Mouse (Mus musculus) 416B (cell line): ENCODE measurements around the gene Fam149a.
"Not testable (repeated sequence)": the region's sequence is repeated elsewhere in the genome, so short reads cannot be mapped to it uniquely, and the experiment has no call there.

Source experiments
- DNase-seq: peaks from one replicate; pipeline ENCODE4 v3.0.0; 2011; ENCODE audit warnings: low read depth

The Fam149a gene

DNA sequence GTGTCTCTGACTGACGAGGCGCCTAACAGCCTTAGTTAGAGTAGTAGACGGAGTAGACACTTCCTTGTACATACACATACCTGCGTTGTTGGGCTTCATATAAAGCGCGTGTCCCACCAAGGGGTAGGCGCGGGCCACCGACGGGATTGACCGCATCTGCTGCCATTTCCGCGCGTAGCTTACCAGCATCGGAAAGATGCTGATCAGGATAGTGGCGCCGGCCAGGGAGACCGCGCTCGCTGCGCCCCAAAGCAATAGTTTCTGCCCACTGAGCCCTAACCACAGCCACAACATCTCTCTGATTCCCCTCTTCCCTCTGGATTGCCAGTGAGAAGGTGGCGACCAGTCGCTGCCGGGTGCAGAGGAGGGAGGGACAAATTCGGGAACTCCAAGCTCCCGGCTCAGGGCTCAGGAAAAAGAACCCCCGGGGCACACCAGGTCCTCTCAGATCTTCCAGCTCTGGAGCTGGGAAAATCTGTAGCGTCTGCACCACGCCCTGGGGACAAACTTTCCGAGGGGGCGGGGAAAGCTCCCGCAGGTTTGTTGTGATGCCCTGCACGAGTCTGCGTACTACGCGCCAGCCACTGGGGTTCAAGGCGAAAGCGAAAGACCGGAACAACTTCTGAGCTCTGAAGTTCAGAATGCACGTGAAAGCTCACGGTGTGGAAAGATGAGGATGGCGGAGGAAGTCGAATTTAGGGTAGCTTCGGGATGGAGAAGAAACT lies 49.2 kb downstream of the Fam149a start, which contains the start of gene Cyp4v3:
Cyp4v3 (minus strand) TSS at position 532 of the 725 bp plus-strand sequence.
- no peak for DNase-seq

DNA sequence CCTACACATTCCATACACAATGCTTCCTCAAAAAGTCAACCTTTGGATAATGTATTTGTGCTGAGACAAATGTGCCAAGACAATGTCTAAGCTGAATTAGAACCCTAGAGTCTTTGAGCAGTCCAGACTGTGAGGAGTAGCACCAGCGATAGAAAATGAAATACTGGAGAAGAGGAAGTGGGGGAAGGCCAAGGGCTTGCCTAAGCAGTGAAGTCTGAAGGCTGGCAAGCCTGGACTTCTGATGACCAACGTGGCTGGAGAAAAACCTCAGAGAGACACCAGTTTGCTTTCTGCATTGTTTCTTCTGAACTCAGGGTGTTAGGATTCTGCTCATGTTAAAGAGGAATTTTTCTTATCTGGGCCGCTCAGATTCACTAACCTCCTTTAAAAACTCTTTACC lies 51.2 kb downstream of the Fam149a start:
- no peak for DNase-seq

DNA sequence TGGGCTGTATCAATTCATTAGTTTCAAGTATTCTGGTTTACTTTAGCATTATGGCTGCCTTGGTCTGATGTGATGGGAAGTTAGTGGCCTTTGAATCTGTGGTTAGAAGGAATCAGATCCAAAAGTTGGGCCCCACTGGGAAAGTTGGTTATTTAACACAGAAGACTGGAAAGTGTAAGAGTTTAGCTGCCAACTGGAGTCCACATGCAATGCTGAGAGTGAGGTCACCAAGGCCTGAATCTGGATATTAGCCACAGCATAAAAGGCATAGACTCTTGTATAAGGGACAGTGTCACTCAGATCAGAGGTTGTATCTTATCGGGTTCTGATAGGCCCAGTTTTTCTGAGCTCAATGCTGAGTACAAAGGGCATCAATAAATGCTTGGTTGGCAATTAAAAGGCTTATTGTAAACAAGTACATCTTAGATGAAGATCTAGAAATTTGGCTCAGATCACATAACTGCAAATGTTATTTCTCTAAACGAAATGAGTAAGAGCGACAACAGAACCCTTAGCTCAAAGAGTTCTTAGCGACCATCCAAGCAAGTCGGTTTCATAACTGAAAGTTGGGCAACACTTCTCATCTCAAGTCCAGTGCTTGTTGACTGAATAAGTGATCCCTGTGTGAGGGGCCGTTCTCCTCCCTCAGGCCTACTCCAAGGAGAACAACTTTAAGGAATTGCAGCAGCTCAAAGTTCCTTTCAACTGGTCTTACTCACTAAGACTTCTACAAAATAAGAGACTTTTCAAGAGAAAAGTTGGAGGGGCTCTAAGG lies 52.7 kb downstream of the Fam149a start:
- no peak for DNase-seq

DNA sequence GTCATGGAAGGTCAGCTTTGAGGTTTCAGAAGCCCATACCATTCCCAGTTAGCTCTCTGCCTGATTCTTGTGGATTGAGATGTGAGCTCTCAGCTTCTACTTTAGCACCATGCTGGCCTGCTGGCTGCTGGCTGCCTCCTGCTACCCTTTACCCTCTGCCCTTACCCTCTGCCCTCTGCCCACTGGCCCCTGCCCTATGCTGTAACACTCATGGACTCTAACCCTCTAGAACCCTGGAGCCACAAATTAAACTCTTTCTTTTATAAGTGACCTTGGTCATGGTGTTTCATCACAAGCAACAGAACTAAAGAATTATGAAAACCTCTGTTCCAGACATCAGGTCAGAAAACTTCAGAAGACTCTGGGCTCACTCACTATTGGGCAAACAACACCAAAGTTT lies 55.0 kb downstream of the Fam149a start:
- not testable (repeated sequence) for DNase-seq

DNA sequence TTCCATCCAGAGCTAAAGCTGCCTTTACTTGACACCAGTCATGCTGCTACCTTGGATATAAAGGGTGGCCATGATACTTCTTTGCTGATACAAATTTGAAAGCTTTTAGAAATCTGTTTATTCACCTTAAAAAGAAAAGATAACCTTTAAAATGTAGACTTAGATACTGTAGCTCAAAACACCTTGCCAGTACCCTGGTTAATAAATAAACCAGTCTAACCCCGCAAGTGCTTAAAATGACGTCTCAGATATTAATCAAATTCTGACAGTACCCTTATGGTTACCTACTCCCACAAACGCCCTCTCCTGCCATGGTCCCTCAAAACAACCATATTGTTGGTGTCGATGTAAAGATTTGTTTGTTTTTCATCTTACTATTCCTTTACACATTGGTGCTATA lies 57.9 kb downstream of the Fam149a start:
- no peak for DNase-seq

DNA sequence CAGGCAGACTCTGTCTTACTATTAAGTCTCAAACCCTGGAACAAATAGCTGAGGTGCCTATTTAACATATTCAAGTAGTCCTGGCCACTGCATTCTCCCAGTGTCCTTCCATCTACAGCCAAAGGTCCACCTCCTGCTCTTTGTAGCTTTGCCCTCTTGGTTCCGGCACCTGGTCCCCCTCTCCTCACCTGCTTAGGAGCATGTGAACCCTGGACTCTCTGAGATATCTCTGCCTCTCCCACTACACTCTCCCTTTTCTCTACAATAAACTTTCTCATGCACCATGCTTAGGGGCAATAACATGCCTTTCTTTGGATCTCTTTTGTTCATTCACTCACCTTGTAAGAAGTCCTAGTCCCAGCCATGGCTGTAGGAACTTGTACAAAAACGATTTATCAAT lies 60.7 kb downstream of the Fam149a start:
- DNase-seq = no peak

DNA sequence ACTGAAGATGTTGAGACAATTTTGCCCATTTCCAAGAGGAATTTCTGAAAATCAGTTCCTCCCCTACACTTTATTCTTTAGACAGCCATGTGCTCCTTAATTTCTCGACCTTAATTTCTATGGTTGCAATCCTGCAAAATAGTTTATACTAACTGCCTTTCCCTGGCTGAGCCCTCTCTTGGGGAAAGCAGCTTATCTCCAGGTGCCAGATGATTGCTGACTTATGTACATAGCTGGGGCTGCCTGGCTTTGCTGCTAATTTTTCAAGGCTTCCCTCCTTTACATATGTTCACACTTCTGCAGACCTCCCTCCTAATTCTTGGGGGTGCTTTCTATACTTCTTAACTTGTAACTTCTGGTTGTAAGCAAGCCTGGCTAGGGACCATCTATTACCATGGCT lies 61.2 kb downstream of the Fam149a start:
- DNase-seq = no peak

DNA sequence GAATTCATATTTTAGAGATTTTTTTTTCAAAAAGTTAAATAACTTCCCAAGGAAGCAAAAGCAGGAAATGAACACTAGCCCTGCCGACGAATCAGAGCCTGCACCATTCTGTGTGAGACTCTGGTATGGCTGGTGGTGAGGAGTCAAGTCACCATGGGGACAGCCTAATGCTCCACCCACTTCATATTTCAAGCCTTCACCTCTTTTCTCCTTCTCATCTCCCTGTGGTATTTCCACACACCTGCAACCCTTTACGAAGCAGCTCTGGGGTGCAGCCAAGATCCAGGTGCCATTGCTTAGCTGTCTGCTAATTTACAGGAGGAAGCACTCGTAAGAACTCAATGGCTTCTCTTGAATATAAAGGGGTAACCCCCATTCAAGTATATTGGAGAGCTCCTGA lies 71.1 kb downstream of the Fam149a start:
- DNase-seq = no peak

DNA sequence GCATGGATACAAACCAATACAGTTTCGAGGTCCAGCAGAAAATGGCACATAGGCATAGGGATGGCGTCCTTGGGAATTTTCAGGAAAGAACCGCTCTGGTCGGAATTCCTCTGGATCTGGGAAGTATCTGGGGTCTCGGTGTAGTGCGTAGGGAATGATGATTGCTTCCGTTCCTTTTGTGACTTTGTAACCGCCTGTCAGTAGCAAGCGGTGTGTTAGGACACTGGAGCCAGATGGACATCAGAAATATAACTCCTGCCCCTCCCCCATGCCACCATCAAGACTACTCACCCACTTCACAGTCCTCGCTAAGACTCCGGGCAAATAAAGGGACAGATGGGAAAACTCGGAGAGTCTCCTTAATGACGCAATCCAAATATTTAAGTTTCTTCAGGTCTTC lies 73.7 kb downstream of the Fam149a start, which contains the start of gene Gm45753:
Gm45753 (minus strand) TSS at position 101 of the 400 bp plus-strand sequence.
- no peak for DNase-seq

DNA sequence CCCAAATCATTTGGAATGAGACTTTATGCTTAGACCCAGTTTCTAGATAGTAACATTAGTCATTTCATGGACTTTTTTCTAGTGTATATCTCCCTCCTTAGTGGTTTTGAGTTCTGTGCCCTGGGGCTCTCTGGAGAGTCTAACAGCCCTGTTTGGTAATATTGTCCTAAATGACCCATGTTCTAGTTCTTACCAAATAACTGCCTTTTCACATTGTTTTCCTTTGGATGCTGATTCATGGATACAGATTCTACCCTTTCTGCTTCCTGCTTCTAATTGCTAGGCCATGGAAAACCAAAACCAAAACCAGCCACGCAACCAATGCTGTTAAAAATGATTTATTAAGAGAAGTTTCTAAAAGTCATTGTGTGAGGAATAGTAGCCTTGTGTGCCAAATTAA lies 76.6 kb downstream of the Fam149a start:
- DNase-seq = no peak

DNA sequence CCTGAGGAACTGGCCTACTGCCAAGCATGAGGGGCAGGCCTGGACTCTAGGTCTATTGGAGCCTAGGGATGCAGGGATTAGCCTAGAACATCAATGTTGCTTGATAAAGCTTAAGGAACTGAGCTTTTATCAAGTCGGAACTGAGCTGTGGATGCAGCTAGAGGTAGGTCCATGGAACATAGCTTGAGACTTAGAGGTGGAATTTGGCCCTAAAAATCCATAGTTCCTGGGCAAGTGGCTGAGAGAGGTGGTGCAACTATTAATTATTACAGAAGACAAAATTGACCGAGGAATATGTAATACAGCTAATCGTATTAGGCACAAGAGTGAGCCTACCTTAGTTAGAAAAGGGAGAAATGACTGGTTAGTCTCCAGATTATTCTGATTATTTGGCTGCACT lies 77.7 kb downstream of the Fam149a start:
- DNase-seq = no peak

DNA sequence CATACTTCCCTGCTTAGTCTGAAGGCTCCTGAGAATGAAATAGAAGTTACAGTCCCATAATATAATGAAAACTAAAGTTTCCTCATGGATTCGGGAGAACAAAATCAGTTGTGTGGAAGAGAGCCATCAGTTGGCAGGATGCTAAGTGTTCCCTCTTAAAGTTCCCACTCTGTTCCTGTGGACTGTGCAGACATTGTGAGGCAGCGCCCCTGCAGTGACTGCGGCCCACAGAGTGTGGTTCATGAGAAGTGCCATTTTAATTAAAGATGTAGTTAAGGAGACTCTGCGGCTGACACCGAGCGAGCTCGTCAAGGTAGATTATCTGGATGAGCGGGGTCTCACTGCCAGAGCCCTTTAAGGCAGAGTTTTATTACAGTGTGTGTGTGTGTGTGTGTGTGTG lies 79.7 kb downstream of the Fam149a start:
- no peak for DNase-seq

DNA sequence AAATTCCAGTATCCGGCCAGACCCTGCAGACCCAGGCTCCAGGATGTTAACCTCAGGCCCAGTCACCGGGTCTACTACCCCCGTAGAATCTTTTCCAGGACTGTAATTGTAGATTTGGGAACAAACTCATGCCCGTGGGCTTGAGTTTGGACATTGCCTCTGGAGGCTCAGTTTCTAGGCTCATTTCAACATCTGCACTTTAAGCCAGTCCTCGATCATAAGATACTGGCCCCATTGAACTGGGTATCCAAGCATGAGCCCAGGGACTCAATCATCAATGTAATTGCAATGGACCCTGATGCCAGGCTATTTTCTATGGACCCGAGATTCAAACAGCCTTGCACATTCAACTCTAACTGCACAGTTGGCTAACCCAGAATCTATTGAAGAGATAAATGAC lies 86.8 kb downstream of the Fam149a start:
- DNase-seq = no peak

DNA sequence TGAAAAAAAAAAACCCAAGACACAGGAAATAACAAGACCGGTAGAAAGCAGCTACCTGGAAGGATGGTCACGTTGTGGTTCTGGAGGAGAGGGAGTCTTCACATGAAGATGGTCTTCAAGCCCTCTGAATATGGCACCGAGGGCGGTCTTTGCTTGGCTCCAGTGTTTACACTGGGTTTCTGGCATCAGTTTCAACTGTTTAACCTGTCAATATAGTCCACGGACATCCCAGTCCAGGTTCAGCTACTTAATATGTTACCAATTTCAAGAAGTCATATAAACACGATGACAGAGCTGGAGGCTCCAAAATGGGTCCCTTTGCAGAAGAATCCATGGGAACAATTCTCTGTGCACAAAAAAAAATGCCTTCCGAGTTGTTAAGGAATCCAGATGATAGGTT lies 87.4 kb downstream of the Fam149a start, which contains the start of gene Klkb1:
Klkb1 (minus strand) TSS at position 173 of the 400 bp plus-strand sequence.
- DNase-seq = no peak

DNA sequence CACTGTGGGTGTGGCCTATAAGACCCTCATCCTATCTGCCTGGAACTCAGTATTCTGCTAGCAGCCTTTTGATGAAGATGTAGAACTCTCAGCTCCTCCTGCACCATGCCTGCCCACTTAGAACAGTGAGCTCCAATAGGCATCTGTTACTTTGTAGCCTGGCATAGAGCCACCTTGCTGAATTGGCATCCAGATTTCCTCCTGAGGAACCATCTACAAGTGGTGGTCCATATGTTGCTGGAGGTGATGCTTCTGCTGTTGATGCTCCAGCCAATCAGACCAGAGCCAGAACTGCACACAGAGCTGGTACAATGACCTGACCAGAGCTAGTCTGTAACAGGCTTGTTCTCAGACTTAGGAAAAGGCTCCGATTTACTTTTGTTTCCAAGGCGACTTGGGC lies 90.3 kb downstream of the Fam149a start:
- DNase-seq = no peak
